Mouse (Mus musculus): ENCODE results near the gene Tns1. TPM values are rescaled to one million over a fixed set of nuclear protein-coding genes. Genes with fewer than 3 reads are reported as not detected.
A peak's percentile ranks its signal among the peaks of the same experiment; 100 is the strongest.

Tns1 gene
- polyA plus RNA-seq, 1 experiment from 2014 or later = 28.8 TPM

GRCm38 (mm10) chr1:73998131-73998865 is 126.0 kb downstream of the Tns1 start:
- peaks cover 7% of the 10 kb centered on the region; the same call in 1 of the 2 replicates for H3K4me1 ChIP-seq (replicated peaks; ENCODE audit: control insufficient read depth, insufficient read depth)
- H3K36me3 ChIP-seq (ENCODE audit: control insufficient read depth, insufficient read depth, low read length) = peaks cover 8% of the 10 kb centered on the region; the same call in 1 of the 2 replicates
- 45% methylated on average over 9 of the region's 9 CpGs for WGBS
- no peak for TF ChIP-seq EP300 (optimal IDR thresholded peaks at IDR 0.05)
- no peak for TF ChIP-seq CTCF (IDR thresholded peaks at IDR 0.05; ENCODE audit: low read depth)
- DNase-seq (ENCODE audit: low spot score) = no peak
- H3K4me2 ChIP-seq (replicated peaks; ENCODE audit: low read depth) = no peak overlapping the region
- H3K27me3 ChIP-seq (ENCODE audit: control insufficient read depth, insufficient read depth, low read length) = no peaks in the 10 kb centered on the region
- H3K27ac ChIP-seq (replicated peaks) = peak overlapping the region; percentile 81
- no peak overlapping the region for H3K9ac ChIP-seq (ENCODE audit: low read length)
- peak; percentile 41; the same call in 1 of the 2 replicates for ATAC-seq (ENCODE audit: low FRiP score, low TSS enrichment)
- H3K9me3 ChIP-seq (ENCODE audit: control insufficient read depth, low read length) = no peaks in the 10 kb centered on the region
- H3K4me3 ChIP-seq (ENCODE audit: low read depth, low read length) = no peak overlapping the region

DNA sequence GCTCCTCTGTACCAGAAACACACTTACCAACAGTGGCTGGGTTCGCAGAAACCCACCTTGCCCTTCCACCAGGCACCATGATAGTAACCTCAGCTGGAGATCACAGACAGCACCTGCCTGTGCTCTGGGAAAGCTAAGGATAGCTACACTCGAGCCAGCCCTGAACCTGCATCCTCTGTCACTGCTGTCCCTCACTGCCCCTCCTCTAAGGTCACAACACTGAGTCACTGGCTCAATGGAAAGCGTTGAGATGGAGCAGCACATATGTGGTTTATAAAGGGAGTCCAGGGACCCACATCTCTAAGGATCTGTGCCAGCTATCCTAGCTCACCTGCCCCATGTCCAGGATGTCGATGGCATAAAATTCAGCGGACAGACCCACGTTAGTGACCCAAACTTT is 126.9 kb downstream of the Tns1 start:
- ATAC-seq (ENCODE audit: low FRiP score, low TSS enrichment) (no peak), DNase-seq (ENCODE audit: low spot score) (no peak)
- TF ChIP-seq CTCF (IDR thresholded peaks at IDR 0.05; ENCODE audit: low read depth) = no peak
- no peak for TF ChIP-seq EP300 (optimal IDR thresholded peaks at IDR 0.05)
- Histone ChIP-seq H3K4me3 (ENCODE audit: low read depth, low read length) (no peak overlapping the region), H3K4me1 (replicated peaks; ENCODE audit: control insufficient read depth, insufficient read depth) (peaks cover 7% of the 10 kb centered on the region; the same call in 1 of the 2 replicates), H3K27me3 (ENCODE audit: control insufficient read depth, insufficient read depth, low read length) (no peaks in the 10 kb centered on the region), H3K4me2 (replicated peaks; ENCODE audit: low read depth) (no peak overlapping the region), H3K9me3 (ENCODE audit: control insufficient read depth, low read length) (no peaks in the 10 kb centered on the region), H3K27ac (replicated peaks) (no peak overlapping the region), H3K9ac (ENCODE audit: low read length) (no peak overlapping the region), H3K36me3 (ENCODE audit: control insufficient read depth, insufficient read depth, low read length) (peaks cover 8% of the 10 kb centered on the region; the same call in 1 of the 2 replicates)
- 88% methylated on average over 6 of the region's 6 CpGs for WGBS

DNA sequence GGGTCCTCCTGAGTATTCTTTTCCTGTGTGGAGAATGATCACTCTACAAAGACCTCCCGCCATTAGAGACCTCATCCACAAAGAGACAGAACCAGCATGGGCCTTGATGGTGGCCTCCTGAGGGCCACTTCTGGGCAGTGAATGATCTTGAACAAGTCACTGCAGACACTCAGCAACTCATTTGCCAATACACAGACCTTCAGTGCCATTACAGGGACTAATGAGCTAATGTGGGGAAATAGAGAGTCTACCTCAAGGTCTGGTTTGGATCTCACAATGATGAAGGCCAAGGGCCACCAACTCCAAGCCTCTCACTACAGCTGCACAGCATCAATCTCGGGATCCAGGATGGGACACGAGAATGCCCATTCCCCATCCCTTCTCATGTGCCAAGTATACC is 127.6 kb downstream of the Tns1 start:
- TF ChIP-seq EP300 (optimal IDR thresholded peaks at IDR 0.05) (no peak), CTCF (IDR thresholded peaks at IDR 0.05; ENCODE audit: low read depth) (no peak)
- H3K36me3 ChIP-seq (ENCODE audit: control insufficient read depth, insufficient read depth, low read length) = peaks cover 12% of the 10 kb centered on the region; the same call in 1 of the 2 replicates
- ATAC-seq (ENCODE audit: low FRiP score, low TSS enrichment) (no peak), DNase-seq (ENCODE audit: low spot score) (no peak)
- no peaks in the 10 kb centered on the region for H3K27me3 ChIP-seq (ENCODE audit: control insufficient read depth, insufficient read depth, low read length)
- no peak overlapping the region for H3K9ac ChIP-seq (ENCODE audit: low read length)
- H3K4me1 ChIP-seq (replicated peaks; ENCODE audit: control insufficient read depth, insufficient read depth) = peaks cover 7% of the 10 kb centered on the region; the same call in 1 of the 2 replicates
- no peak overlapping the region for H3K27ac ChIP-seq (replicated peaks)
- H3K4me2 ChIP-seq (replicated peaks; ENCODE audit: low read depth) = no peak overlapping the region
- H3K4me3 ChIP-seq (ENCODE audit: low read depth, low read length) = no peak overlapping the region
- 90% methylated on average over 3 of the region's 3 CpGs for WGBS
- H3K9me3 ChIP-seq (ENCODE audit: control insufficient read depth, low read length) = no peaks in the 10 kb centered on the region

DNA sequence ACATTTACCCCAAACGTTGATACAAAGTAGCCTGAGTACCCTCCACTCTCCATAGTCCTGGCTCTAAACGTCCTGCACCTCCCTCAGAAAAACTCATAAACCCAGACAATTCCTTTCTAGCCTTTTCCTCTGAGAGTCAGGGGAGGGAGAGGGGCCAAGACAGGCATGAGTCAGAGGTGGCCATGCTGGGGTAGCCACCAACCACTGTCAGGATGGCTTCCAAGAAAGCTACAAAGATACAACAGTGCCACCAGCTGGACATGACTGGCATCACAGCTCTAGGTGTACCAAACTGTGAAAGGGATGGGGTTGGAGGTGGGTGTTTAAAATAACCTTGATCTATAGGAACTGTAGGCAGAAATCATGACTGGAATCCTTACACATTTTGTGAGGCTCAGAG is 128.0 kb downstream of the Tns1 start:
- 57% methylated on average over 2 of the region's 2 CpGs for WGBS
- Histone ChIP-seq H3K4me2 (replicated peaks; ENCODE audit: low read depth) (no peak overlapping the region), H3K4me1 (replicated peaks; ENCODE audit: control insufficient read depth, insufficient read depth) (peaks cover 5% of the 10 kb centered on the region; the same call in 1 of the 2 replicates)

GRCm38 (mm10) chr1:73995063-73995810 is 129.0 kb downstream of the Tns1 start:
- ATAC-seq (ENCODE audit: low FRiP score, low TSS enrichment) (no peak), DNase-seq (ENCODE audit: low spot score) (no peak)
- TF ChIP-seq CTCF (IDR thresholded peaks at IDR 0.05; ENCODE audit: low read depth) (no peak), EP300 (optimal IDR thresholded peaks at IDR 0.05) (no peak)
- H3K36me3 ChIP-seq (ENCODE audit: control insufficient read depth, insufficient read depth, low read length) = peaks cover 22% of the 10 kb centered on the region; the same call in 1 of the 2 replicates
- no peak overlapping the region for H3K27ac ChIP-seq (replicated peaks)
- H3K9ac ChIP-seq (ENCODE audit: low read length) = no peak overlapping the region
- H3K4me2 ChIP-seq (replicated peaks; ENCODE audit: low read depth) = no peak overlapping the region
- no peaks in the 10 kb centered on the region for H3K27me3 ChIP-seq (ENCODE audit: control insufficient read depth, insufficient read depth, low read length)
- peaks cover 5% of the 10 kb centered on the region; the same call in 1 of the 2 replicates for H3K4me1 ChIP-seq (replicated peaks; ENCODE audit: control insufficient read depth, insufficient read depth)
- H3K9me3 ChIP-seq (ENCODE audit: control insufficient read depth, low read length) = no peaks in the 10 kb centered on the region
- 88% methylated on average over 13 of the region's 13 CpGs for WGBS
- no peak overlapping the region for H3K4me3 ChIP-seq (ENCODE audit: low read depth, low read length)

More for the DNA sequence above, 128.0 kb downstream of the Tns1 start:
- peak; percentile 34; the same call in 1 of the 2 replicates for ATAC-seq (ENCODE audit: low FRiP score, low TSS enrichment)
- no peak overlapping the region for H3K9ac ChIP-seq (ENCODE audit: low read length)
- H3K9me3 ChIP-seq (ENCODE audit: control insufficient read depth, low read length) = no peaks in the 10 kb centered on the region
- DNase-seq (ENCODE audit: low spot score) = peak; percentile 59
- TF ChIP-seq CTCF (IDR thresholded peaks at IDR 0.05; ENCODE audit: low read depth) = peak; percentile 87
- TF ChIP-seq EP300 (optimal IDR thresholded peaks at IDR 0.05) = no peak
- no peak overlapping the region for H3K27ac ChIP-seq (replicated peaks)
- H3K4me3 ChIP-seq (ENCODE audit: low read depth, low read length) = no peak overlapping the region
- H3K36me3 ChIP-seq (ENCODE audit: control insufficient read depth, insufficient read depth, low read length) = peaks cover 17% of the 10 kb centered on the region; the same call in 1 of the 2 replicates
- H3K27me3 ChIP-seq (ENCODE audit: control insufficient read depth, insufficient read depth, low read length) = no peaks in the 10 kb centered on the region
